Mouse (Mus musculus) fibroblast of lung, adult 2 months (primary cell): ENCODE data around the gene Cdh23.

ENCODE experiments used
- DNase-seq: peaks from one replicate; pipeline ENCODE4 v3.0.0-alpha.2; 2011; ENCODE audit warnings: low read depth

The Cdh23 gene

GRCm38 (mm10) chr10:60635568-60636295 is 60.6 kb downstream of the Cdh23 start:
- no peak for DNase-seq

DNA sequence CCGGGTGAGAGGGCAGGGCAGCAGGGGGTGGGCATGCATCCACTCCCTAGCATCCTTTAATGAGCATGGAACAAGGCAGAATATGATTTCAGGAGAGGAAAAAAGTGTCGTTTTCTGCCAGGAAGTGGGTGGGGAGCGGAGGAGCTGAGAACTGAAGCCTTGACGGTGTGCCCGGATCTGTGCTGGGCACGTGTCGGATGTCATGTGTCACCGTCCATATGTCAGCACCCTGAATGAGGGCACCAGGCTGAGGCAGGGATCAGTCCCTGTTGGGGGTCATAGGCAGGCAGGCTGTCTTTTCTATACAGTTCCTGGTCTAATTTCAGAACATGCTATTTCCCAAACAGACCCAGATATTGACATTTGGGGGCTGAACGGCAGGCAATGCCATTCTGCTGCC is 61.9 kb downstream of the Cdh23 start:
- no peak for DNase-seq

DNA sequence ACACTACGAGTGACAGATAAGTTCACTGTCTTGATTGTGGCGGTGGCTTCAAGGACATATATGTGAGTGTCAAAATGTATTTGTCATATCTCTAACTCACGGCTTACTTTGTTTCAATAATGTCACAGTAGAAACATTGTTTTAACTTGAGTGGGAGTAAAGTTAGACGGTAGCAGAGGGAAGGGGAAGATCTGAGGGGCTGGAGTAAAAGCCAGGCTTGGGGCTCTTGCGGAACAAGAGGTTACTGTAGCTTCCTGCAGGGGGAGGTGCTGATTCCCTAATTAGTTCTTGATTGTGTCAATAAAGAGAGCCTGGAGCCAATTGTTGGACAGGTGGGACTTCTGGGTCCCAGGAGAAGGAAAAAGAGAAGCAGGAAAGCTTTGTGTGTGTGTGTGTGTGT is 70.2 kb downstream of the Cdh23 start:
- DNase-seq = no peak

DNA sequence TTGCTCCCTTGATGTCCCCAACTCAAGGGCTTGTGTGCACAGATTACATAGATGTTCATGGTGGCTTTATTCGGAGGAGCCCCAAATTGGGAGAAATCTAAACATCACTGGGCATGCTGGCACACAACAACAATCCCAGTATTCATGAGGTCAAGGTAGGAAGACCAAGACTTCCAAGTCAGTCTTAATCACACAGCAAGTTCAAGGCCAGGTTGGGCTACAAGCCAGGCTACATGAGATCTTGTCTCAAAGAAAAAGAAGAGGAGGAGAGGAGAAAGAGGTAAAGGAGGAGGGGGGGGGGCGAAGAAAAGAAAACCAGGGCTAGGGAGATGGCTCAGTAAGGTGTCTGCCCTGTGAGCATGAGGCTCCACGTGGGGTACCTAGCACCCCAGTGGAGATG is 70.8 kb downstream of the Cdh23 start:
- no peak for DNase-seq

GRCm38 (mm10) chr10:60624945-60625344 is 71.3 kb downstream of the Cdh23 start:
- DNase-seq = no peak

DNA sequence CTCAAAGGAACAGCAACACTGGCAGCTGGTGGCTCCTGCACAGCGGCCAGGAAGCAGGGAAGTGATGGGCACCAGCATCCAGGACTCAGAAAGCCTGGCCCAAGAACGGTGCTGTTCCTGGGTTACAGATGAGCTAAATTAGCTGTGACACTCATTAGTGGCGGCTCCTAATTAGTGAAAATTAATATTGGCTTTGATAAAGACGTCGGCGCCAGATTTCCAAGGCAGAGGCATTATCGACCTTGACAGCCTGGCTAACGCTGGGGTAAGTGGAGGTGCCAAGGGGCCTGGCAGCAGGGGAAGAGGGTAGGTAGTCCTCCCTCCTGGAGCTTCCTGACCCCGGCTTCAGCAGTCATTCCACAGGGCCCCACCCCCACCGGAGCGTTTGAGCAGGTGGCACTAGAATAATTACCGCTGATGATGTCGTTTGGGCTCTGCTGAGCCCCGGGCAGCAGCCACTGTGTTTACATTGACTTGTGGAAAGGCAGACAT is 72.0 kb downstream of the Cdh23 start:
- no peak for DNase-seq

GRCm38 (mm10) chr10:60622836-60623235 is 73.5 kb downstream of the Cdh23 start:
- DNase-seq = no peak

- no peak for DNase-seq
Measured at GRCm38 (mm10) chr10:60621470-60622170, 74.7 kb downstream of the Cdh23 start.

DNA sequence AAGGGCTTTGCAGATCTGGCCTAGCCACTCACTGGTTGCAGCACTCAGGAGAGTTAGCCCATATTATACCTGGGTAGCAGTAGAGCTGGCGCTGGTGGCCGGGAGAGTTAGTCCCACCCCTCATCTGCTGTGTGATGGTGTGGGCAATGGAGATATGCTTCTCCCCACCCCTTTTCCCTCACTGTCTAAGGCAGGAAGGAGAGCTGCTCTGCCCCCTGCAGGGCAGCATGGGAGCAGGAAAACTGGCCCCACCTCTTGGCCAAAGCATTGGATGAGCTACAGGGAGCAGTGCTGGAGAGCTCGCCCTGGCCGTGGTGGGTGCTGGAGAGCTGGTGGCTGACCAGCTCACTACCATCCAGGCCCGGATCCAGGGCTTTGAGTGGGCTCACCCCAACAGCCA is 80.4 kb downstream of the Cdh23 start:
- DNase-seq = no peak

DNA sequence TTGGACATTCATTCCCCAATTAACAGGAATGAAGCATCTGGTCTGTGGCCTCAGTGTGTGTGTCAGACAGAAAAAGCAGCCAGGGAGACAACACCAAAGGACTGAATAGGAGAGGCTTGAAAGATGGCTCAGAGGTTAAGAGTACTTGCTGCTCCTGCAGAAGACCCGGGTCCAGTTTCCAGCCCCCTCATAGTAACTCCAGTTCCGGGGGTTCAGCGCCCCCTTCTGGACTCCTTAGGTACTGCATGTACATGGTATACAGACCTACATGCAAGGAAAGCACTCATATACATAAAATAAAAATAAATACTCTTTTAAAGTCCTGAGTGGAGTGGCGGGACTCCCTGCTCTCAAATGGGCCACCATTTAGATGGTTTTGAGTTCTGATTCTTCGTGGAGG is 83.4 kb downstream of the Cdh23 start:
- DNase-seq = no peak

GRCm38 (mm10) chr10:60607166-60607565 is 89.1 kb downstream of the Cdh23 start:
- DNase-seq = no peak

GRCm38 (mm10) chr10:60606661-60607060 is 89.6 kb downstream of the Cdh23 start:
- no peak for DNase-seq

- no peak for DNase-seq
Measured at GRCm38 (mm10) chr10:60602235-60602634, 94.1 kb downstream of the Cdh23 start.

GRCm38 (mm10) chr10:60595166-60595565 is 101.1 kb downstream of the Cdh23 start:
- DNase-seq = no peak

DNA sequence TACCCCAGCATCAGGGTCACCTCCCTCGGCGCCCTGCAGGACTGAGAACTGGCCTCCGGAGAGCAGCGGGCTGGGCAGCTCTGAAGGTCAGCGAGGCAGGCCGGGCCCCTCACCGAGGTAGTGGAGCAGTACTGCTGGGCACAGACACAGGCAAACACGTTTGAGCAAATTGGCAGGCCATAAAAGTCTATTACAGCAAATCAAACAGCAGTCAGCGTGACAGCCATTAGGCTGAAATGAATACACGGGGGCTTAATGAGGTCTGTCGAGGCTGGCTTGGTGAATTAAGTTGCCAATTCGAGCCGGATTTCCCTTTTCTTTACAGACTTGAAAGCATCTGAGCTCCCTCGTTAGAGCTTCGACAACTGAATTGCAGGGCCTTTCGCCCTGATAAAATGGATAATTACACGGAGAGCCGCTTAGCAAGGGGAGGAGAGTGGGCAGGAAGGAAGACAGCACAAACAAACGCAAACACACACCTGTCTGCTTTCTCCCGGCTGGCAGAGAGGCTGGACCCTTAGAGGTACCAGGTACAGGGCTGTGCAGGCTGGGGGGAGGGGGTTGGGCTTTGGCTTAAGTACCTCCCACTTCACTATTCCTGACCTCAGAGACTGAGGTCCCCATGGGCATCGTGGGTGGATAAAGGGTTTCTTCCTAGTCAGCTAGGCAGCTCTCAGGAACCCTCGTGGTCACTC is 103.3 kb downstream of the Cdh23 start:
- DNase-seq = no peak

DNA sequence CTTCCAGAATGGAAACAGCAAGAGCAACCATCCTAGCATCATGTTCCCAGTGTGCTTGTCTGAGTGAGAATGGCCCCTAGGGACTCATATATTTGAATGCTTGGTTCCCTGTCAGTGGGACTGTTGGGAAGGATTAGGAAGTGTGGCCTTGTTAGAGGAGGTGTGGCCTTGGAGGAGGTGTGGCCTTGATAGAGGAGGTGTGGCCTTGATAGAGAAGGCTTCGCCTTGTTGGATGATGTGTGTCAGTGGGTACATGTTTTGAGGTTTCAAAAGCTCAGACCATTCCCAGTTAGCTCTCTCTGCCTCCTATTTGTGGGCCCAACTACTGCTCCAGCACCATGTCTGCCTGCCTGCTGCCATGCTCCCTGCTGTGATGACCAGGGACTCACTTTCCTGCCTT is 105.0 kb downstream of the Cdh23 start:
- DNase-seq = no peak

DNA sequence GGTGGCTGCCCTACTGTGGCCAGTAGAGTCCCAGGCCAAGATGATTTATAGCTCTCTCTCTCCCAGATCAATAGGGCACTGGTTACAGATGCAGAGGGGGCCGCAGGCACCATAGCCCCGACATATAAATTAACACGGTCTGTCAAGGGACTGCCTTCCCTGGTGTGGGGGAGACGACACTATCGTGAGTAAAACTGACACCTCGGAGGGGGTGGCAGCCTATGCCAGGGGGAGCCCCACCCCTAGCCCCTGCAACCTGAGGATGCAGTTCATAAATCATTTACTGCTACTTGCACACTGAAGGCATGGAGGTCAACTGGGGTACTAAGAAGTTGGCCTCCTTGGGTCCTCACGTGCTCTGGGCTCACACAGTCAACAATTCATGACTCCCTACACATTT is 106.0 kb downstream of the Cdh23 start:
- DNase-seq = no peak

GRCm38 (mm10) chr10:60585691-60586090 is 110.6 kb downstream of the Cdh23 start:
- no peak for DNase-seq

DNA sequence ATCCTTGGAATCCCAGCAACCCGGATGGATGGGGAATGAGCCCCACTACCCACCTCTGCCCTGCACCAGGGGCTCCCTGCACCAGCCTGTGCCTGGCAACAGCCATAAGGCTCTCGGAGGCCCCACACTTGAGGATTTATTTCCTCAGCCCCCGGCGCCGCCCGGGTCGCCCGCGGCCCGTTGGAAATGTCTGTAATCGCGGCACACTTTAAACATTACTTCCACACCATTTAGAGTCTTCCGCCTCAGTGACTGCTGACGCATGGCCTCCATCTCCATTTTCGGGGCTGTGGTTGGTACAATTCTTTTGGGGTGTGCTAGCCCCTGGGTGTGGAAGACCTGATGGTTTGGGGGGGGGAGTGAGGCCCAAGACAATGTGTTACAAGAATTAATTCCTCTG is 113.3 kb downstream of the Cdh23 start:
- DNase-seq = no peak

DNA sequence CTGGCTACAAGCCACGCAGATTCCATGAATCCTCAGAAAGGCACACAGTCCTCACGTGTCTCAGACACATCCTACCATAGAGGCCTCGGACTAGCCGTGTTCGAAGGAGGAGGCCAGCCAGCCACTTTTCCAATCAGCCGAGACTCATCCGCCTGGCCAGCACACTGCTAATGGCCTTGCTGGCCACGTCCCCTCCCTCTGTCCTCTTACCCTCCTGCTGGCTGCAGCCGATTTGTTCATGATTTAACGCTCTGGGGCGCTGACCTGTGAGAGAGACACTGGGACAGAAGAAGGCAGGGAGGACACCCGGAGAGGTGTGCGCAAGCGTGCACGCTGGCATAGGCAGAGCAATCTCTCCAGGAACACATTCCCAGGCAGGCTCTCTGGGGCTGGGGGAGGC is 115.6 kb downstream of the Cdh23 start:
- no peak for DNase-seq

GRCm38 (mm10) chr10:60578738-60579538 is 117.4 kb downstream of the Cdh23 start:
- DNase-seq = no peak
